Mouse (Mus musculus): ENCODE data around the gene Pygm.

GRCm38 (mm10) chr19:6393637-6394036, 9.4 kb downstream of the Pygm start:
- TF ChIP-seq CTCF (IDR thresholded peaks at IDR 0.05) (no peak), POLR2A (IDR thresholded peaks at IDR 0.05; ENCODE audit: insufficient read depth, low read depth, low read length) (no peak)
